Comparison of ENCODE assay signal across 8 mouse cellular contexts in the genomic region with DNA sequence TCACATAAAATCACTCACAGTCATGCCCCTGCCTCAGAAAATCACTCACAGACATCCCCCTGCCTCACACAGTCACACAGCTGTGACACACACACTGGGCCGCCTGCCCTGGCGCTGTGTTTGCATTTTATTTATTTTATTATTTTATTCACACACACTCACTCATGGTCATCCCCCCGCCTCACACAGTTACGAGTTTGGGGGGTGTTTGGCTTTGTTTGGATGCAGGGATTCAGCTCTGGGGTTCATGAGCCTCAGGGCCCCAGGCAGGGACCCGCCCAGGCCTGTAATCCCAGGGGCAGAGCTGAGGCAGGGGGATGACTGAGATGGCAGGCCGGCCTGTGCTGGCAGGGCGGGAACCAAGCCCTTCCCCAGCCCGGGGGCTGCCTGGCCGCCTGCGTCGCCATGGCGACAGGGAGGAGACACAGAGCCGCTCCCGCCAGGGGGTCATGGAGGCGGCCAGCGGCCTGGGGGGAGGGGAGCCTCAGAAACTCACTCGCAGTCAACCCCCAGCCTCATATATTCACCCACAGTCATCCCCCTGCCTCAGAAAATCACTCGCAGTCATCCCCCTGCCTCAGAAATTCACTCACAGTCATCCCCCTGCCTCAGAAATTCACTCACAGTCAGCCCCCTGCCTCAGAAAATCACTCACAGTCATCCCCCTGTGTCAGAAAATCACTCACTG. TPM values are rescaled to one million over a fixed set of nuclear protein-coding genes. Genes with fewer than 3 reads are reported as not detected.
DNase-seq lines count a peak whose midpoint lies in the region; ATAC-seq lines count a peak whose summit lies in the region.
"Not testable (repeated sequence)": the region's sequence is repeated elsewhere in the genome, so short reads cannot be mapped to it uniquely, and the experiment has no call there.

No protein-coding gene starts in this region.

- H3K27ac ChIP-seq in hindbrain, embryonic 12.5 days: not testable (repeated sequence)
- H3K27ac ChIP-seq in midbrain, embryonic 10.5 days (replicated peaks): peak overlapping the region; percentile 72

- peaks cover 47% of the 10 kb centered on the region for H3K9me3 ChIP-seq in erythroblast, embryonic 14.5 days (ENCODE audit: control insufficient read depth, low read length)
- H3K9me3 ChIP-seq in hindbrain, embryonic 12.5 days (replicated peaks): peaks cover 17% of the 10 kb centered on the region
- peaks cover 30% of the 10 kb centered on the region for H3K9me3 ChIP-seq in midbrain, embryonic 10.5 days (replicated peaks)

- DNase-seq in layer of hippocampus, adult 8-10 months (ENCODE audit: low spot score in 2 of 2): peak; percentile 73 to 85
- DNase-seq in midbrain, embryonic 10.5 days (ENCODE audit: low spot score): not testable (repeated sequence)
- DNase-seq in spleen, postnatal 4 days (ENCODE audit: low spot score in 2 of 2): peak; percentile 56 to 85
- peak; percentile 24 to 94 for DNase-seq in urinary bladder, postnatal 4 days (ENCODE audit: low spot score in 2 of 2)

- WGBS in hindbrain, embryonic 12.5 days: 40% methylated on average over 10 of the region's 18 CpGs
- 49% methylated on average over 11 of the region's 18 CpGs for WGBS in midbrain, embryonic 10.5 days

- ATAC-seq in cerebellum, adult (ENCODE audit: insufficient number of reproducible peaks, low FRiP score, low TSS enrichment): peak; percentile 59; the same call in 1 of the 2 replicates
- peak; percentile 29 for ATAC-seq in granulocyte monocyte progenitor cell, adult 5-6 weeks (replicated peaks; ENCODE audit: poor library complexity, severe bottlenecking)
- peak; percentile 73 for ATAC-seq in hindbrain, embryonic 12.5 days (ENCODE audit: low FRiP score)

- H3K4me2 ChIP-seq in hindbrain, embryonic 12.5 days (replicated peaks): not testable (repeated sequence)

- not testable (repeated sequence) for H3K27me3 ChIP-seq in erythroblast, embryonic 14.5 days (ENCODE audit: control insufficient read depth); hindbrain, embryonic 12.5 days; midbrain, embryonic 10.5 days (ENCODE audit: low read depth, poor library complexity, severe bottlenecking)

- not testable (repeated sequence) for H3K9ac ChIP-seq in hindbrain, embryonic 12.5 days

- H3K36me3 ChIP-seq in erythroblast, embryonic 14.5 days (ENCODE audit: control insufficient read depth); hindbrain, embryonic 12.5 days; midbrain, embryonic 10.5 days: not testable (repeated sequence)

- not testable (repeated sequence) for H3K4me1 ChIP-seq in erythroblast, embryonic 14.5 days (ENCODE audit: control insufficient read depth); hindbrain, embryonic 12.5 days
- H3K4me1 ChIP-seq in midbrain, embryonic 10.5 days: peaks cover 25% of the 10 kb centered on the region

- peak overlapping the region; percentile 3 for H3K4me3 ChIP-seq in erythroblast, embryonic 14.5 days (replicated peaks)
- not testable (repeated sequence) for H3K4me3 ChIP-seq in hindbrain, embryonic 12.5 days; midbrain, embryonic 10.5 days

RNA-seq across cellular contexts. Expression of a gene that starts 6.8 kb away (rescaled TPM):
- 277 and 279 TPM in 2 replicates for polyA plus RNA-seq in erythroblast, embryonic 14.5 days (2012)
- total RNA-seq in granulocyte monocyte progenitor cell, adult 5-6 weeks (2014; fragmentation: Nextera tagmentation): 36.7 and 87.7 TPM in 2 replicates
- 163 and 210 TPM in 2 replicates for total RNA-seq in granulocyte monocyte progenitor cell, adult 5-6 weeks (2017)
- polyA plus RNA-seq in hindbrain, embryonic 12.5 days (2016; fragmentation: Nextera tagmentation; extraction: Ambion mirVana): 169 and 249 TPM in 2 replicates
- 100 to 1,000 TPM in 3 of 4 experiments, 10 to 100 TPM in 1; 76.9 to 182 (median 146) TPM for total RNA-seq in layer of hippocampus, adult 8-10 months (2022)
- 224 and 306 TPM in 2 replicates for polyA plus RNA-seq in midbrain, embryonic 10.5 days (2016; fragmentation: Nextera tagmentation; extraction: Ambion mirVana)
